Mouse (Mus musculus) cerebellum, adult 2 months (tissue): ENCODE results near the gene 1520401A03Rik.

Source experiments
- CTCF ChIP-seq: fragments of 200-500 bp; IDR thresholded peaks from 2 replicates; pipeline ENCODE4 v1.5.1; 2011; ENCODE audit warnings: low read depth, mild to moderate bottlenecking, control low read depth, low read length, moderate library complexity, borderline replicate concordance; ENCODE audit not compliant: insufficient read depth
- POLR2A ChIP-seq: fragments of 200-500 bp; IDR thresholded peaks from 2 replicates; pipeline ENCODE4 v1.6.1; 2011; ENCODE audit warnings: low read length, control low read depth, borderline replicate concordance; ENCODE audit not compliant: insufficient read depth

- TF ChIP-seq POLR2A (peak; percentile 93), CTCF (no peak)
Measured at GRCm38 (mm10) chr17:23725999-23726757, 3.6 kb upstream of the 1520401A03Rik start, which contains the start of gene Pkmyt1.
